Mouse (Mus musculus): ENCODE results near the gene Yars2. TPM values are rescaled to one million over a fixed set of nuclear protein-coding genes. Genes with fewer than 3 reads are reported as not detected.

Gene Yars2
- 10 to 100 TPM in 1 of 2 experiments, 1 to 10 TPM in 1; 9.1 to 11.3 TPM for total RNA-seq (2023)

DNA sequence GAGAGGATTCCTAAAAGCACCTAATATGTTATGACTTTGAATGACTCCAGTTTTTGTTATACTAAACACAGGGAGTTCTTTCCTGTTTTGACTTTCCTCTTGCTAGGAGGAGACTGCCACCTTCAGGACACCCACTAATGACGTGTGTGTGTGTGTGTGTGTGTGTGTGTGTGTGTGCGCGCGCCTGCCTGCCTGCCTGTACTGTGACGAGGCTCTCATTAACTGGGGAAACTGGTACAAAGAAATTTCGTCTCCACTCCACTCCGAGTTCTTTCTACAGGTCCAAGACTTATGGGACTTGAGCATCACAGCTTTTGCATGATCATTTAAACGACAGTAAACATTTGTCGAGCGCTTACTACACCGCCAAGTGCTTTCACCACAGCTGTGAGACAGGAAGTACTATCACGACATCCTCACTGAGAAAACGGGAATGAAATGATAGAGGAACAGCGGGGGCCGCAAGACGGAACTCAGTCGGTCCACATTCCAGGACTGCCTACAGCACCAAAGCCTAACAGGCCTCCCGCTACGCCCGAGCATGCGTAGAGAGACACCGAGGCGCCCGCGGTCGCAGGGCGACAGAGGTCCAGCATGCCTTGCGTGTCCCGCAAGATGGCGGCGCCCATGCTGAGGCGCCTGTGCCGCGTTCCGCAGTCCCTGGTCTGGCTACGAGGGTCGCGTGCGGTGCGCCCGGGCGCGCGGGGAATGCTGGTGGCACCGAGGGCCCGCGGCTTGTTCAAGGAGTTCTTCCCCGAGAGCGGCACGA is at the start of gene Yars2:
TSS of gene Yars2 (plus strand) at position 597 of the 769 bp plus-strand sequence.

DNA sequence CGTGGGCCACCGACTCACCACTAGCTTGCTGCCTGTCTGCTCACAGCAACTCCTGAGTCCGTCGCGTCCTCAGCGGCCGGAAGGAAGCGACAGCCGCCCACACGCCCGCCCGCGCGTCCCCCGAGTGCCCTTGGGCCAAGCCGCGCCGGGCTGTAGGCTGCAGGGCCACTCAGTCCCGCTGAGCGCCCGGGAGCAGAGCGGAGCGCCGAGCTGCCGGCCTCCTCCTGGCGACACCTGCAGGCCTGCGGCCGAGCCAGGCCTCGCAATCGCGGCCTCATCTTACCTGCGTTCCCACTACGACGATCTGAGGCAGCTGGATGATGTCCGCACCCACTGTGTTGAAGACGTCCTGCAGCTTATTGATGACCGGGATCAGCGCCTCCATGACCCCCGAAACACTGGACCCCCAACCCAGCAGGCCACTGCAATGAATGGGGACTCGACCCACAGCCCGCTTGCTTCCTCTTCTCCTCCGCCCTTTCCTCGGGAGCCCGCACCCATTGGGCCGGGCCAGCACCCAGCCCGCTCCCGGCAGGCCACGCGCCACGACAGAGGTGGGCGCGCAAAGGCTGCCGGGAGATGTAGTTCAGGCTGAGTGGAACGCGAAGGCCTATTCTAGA is 55.8 kb downstream of the Yars2 start, which contains the start of gene Dnm1l:
TSS of gene Dnm1l (minus strand) at position 479 of the 620 bp plus-strand sequence.

Other genes starting within 250 kb of the Yars2 start
- gene Pkp2, start 89.6 kb upstream of the Yars2 start, total RNA-seq (2023), result not detected
- gene Dnm1l, start 56.0 kb downstream of the Yars2 start, total RNA-seq (2023), result 10 to 100 TPM; 39.4 to 43.7 TPM

Measured in monocyte, adult 59 days (primary cell).